Mouse (Mus musculus) heart, postnatal 0 days (tissue): ENCODE data around the gene Hist1h2bb.

ENCODE experiments used
- CTCF ChIP-seq: IDR thresholded peaks from 2 replicates; pipeline ENCODE4 v1.5.1; 2016; ENCODE audit warnings: antibody characterized with exemption, control low read depth, low read depth
- EP300 ChIP-seq: IDR thresholded peaks from 2 replicates; pipeline ENCODE4 v1.6.1; 2016; ENCODE audit warnings: antibody characterized with exemption, low read depth

GRCm38 (mm10) chr13:23749563-23750121 lies 3.1 kb downstream of the Hist1h2bb start:
- TF ChIP-seq CTCF (no peak), EP300 (no peak)
